Mouse (Mus musculus) testis, adult 2 months (tissue): ENCODE results near the gene Cfap57. TPM values are rescaled to one million over a fixed set of nuclear protein-coding genes. Genes with fewer than 3 reads are reported as not detected.
"Not testable (repeated sequence)": the region's sequence is repeated elsewhere in the genome, so short reads cannot be mapped to it uniquely, and the experiment has no call there.

ENCODE experiments used
- H3K27ac ChIP-seq: fragments of 200-500 bp; 2 replicates; pipeline ENCODE4 v1.5.1; 2012; ENCODE audit warnings: low read depth, low read length; ENCODE audit not compliant: control insufficient read depth, insufficient read depth
- H3K27me3 ChIP-seq: fragments of 200-500 bp; 2 replicates; pipeline ENCODE4 v1.6.1; 2012; ENCODE audit warnings: mild to moderate bottlenecking, low read length, moderate library complexity; ENCODE audit not compliant: control insufficient read depth, insufficient read depth
- H3K36me3 ChIP-seq: fragments of 200-500 bp; 2 replicates; pipeline ENCODE4 v1.6.1; 2012; ENCODE audit warnings: mild to moderate bottlenecking, low read length; ENCODE audit not compliant: control insufficient read depth, insufficient read depth
- H3K4me1 ChIP-seq: fragments of 200-500 bp; 2 replicates; pipeline ENCODE4 v1.6.1; 2012; ENCODE audit warnings: low read length; ENCODE audit not compliant: control insufficient read depth, insufficient read depth
- H3K4me3 ChIP-seq: fragments of 200-500 bp; 2 replicates; pipeline ENCODE4 v1.5.1; 2012; ENCODE audit warnings: low read depth, mild to moderate bottlenecking, low read length, moderate library complexity, mixed read lengths; ENCODE audit not compliant: control insufficient read depth
- CTCF ChIP-seq: fragments of 200-500 bp; IDR thresholded peaks from 2 replicates; pipeline ENCODE4 v1.5.1; 2012; ENCODE audit warnings: low read depth, mild to moderate bottlenecking, inconsistent platforms, low read length, moderate library complexity; ENCODE audit not compliant: control insufficient read depth, insufficient read depth, insufficient replicate concordance
- POLR2A ChIP-seq: fragments of 200-500 bp; IDR thresholded peaks from 2 replicates; pipeline ENCODE4 v1.6.1; 2012; ENCODE audit warnings: low read depth, mild to moderate bottlenecking, inconsistent platforms, low read length, moderate library complexity; ENCODE audit not compliant: control insufficient read depth
- polyA plus RNA-seq: library from polyadenylated mRNA; depleted of rRNA; stranded (reverse); fragments of >200 nt; gene quantifications from 2 replicates; pipeline ENCODE4 v1.2.3, GENCODE M21; 2012

Cfap57 gene
- polyA plus RNA-seq, 1 experiment, result 53.3 TPM

GRCm38 (mm10) chr4:118564926-118565279 lies 55.7 kb downstream of the Cfap57 start:
- Histone ChIP-seq H3K27ac (no peak overlapping the region), H3K4me3 (no peak overlapping the region), H3K36me3 (no peaks in the 10 kb centered on the region; the same call in 1 of the 2 replicates), H3K27me3 (no peaks in the 10 kb centered on the region), H3K4me1 (no peaks in the 10 kb centered on the region)
- TF ChIP-seq POLR2A (no peak), CTCF (no peak)

- H3K36me3 ChIP-seq, result no peaks in the 10 kb centered on the region; the same call in 1 of the 2 replicates
- H3K4me3 ChIP-seq, result no peak overlapping the region
- no peaks in the 10 kb centered on the region for H3K27me3 ChIP-seq
- H3K4me1 ChIP-seq, result no peaks in the 10 kb centered on the region
- TF ChIP-seq POLR2A (no peak), CTCF (no peak)
- no peak overlapping the region for H3K27ac ChIP-seq
Measured at GRCm38 (mm10) chr4:118564062-118564925, 56.3 kb downstream of the Cfap57 start.

GRCm38 (mm10) chr4:118553039-118553649 lies 67.4 kb downstream of the Cfap57 start:
- TF ChIP-seq POLR2A (no peak), CTCF (no peak)
- Histone ChIP-seq H3K4me3 (no peak overlapping the region), H3K4me1 (no peaks in the 10 kb centered on the region), H3K36me3 (no peaks in the 10 kb centered on the region), H3K27me3 (no peaks in the 10 kb centered on the region), H3K27ac (no peak overlapping the region)

GRCm38 (mm10) chr4:118548130-118548480 lies 72.5 kb downstream of the Cfap57 start:
- not testable (repeated sequence) for H3K4me3 ChIP-seq, H3K4me1 ChIP-seq, H3K27ac ChIP-seq, H3K27me3 ChIP-seq, H3K36me3 ChIP-seq

- not testable (repeated sequence) for H3K4me1 ChIP-seq, H3K36me3 ChIP-seq, H3K4me3 ChIP-seq, H3K27me3 ChIP-seq, H3K27ac ChIP-seq
Measured at GRCm38 (mm10) chr4:118547424-118548129, 73.0 kb downstream of the Cfap57 start.

- Histone ChIP-seq H3K27me3 (no peaks in the 10 kb centered on the region), H3K36me3 (no peaks in the 10 kb centered on the region), H3K27ac (no peak overlapping the region), H3K4me1 (peaks cover 10% of the 10 kb centered on the region), H3K4me3 (no peak overlapping the region)
- TF ChIP-seq CTCF, result no peak
- TF ChIP-seq POLR2A, result no peak
Measured at GRCm38 (mm10) chr4:118544441-118545127, 76.0 kb downstream of the Cfap57 start.

GRCm38 (mm10) chr4:118543592-118544260 lies 76.9 kb downstream of the Cfap57 start, which contains the start of gene Tmem125:
Gene Tmem125, minus strand, starts transcription at chr4:118544044.
- Histone ChIP-seq H3K36me3 (no peaks in the 10 kb centered on the region), H3K27ac (no peak within 1 kb of the TSS), H3K4me3 (peak within 1 kb of the TSS; percentile 4; the same call in 1 of the 2 replicates), H3K27me3 (no peaks in the 10 kb centered on the region), H3K4me1 (peaks cover 10% of the 10 kb centered on the region)
- TF ChIP-seq CTCF, result no peak
